Mouse (Mus musculus): ENCODE data around the gene Tfrc.

Gene Tfrc

GRCm38 (mm10) chr16:32644801-32645170 lies 36.1 kb downstream of the Tfrc start:
- CTCF ChIA-PET, result interaction anchor here (0.6 to 0.7 kb wide), 2 partner anchors 23 to 892 kb away, joined by 4 to 12 read pairs; no protein-coding TSS in a partner anchor

DNA sequence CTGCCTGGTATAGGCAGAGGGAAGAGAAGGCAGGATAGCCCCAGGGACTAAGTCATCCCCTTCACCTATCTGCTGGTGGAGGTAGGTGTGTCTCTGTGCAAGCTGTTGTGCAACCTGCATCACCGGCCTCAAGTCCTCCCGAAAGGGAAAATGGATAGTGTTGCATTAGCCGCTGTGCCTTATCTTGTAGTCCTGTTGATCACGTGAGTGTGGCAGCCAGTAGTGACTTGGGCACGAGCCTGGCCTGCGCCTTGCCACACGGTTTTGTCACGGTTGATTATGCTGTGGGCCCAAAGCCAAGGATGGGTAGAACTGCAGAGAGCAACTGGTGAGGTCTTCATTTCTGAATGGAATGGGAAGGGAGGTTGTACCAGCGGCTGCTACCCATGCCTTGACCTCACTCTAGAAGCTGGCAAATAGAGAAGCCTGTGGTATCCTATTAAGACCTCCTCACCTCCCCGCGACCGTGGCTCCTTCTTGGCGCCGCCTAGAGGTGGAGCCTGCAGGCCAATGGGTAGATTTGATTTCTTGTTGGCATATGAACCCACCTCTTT lies 36.7 kb downstream of the Tfrc start:
- CTCF ChIA-PET, result interaction anchor here (0.6 kb wide), 1 partner anchor 893 kb away, joined by 12 read pairs; no protein-coding TSS in a partner anchor

- CTCF ChIA-PET, result interaction anchor here (1.0 kb wide), 1 partner anchor 37 kb away, joined by 3 read pairs; no protein-coding TSS in a partner anchor
These were observed 37.3 kb downstream of the Tfrc start for GRCm38 (mm10) chr16:32646014-32646413.

GRCm38 (mm10) chr16:32647712-32648111 lies 39.0 kb downstream of the Tfrc start:
- CTCF ChIA-PET, result no interaction called here

GRCm38 (mm10) chr16:32650461-32650860 lies 41.7 kb downstream of the Tfrc start:
- CTCF ChIA-PET, result interaction anchor here (0.6 kb wide), 2 partner anchors 13 to 265 kb away, joined by 3 to 6 read pairs; no protein-coding TSS in a partner anchor

GRCm38 (mm10) chr16:32650974-32651618 lies 42.4 kb downstream of the Tfrc start:
- CTCF ChIA-PET, result no interaction called here

GRCm38 (mm10) chr16:32654071-32654733 lies 45.5 kb downstream of the Tfrc start:
- CTCF ChIA-PET, result interaction anchor here (0.6 kb wide), 2 partner anchors 22 to 29 kb away, joined by 3 read pairs; no protein-coding TSS in a partner anchor

DNA sequence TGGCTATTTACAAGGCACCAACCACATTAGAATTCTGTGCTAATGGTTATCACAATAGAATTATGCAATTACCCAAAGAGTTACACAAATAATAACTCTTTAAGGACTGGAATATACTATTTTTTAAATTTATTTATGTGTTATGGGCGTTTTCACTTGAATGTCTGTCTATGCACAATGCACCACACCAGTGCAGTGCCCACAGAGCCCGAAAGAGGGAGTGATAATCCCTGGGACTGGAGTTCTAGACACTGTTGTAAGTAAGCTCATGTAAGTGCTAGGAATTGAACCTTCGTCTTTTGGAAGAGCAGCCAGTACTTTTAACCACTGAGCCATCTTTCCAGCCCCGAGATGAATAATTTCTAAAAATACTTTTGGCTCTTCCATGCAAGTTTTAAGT lies 46.8 kb downstream of the Tfrc start:
- CTCF ChIA-PET, result no interaction called here

DNA sequence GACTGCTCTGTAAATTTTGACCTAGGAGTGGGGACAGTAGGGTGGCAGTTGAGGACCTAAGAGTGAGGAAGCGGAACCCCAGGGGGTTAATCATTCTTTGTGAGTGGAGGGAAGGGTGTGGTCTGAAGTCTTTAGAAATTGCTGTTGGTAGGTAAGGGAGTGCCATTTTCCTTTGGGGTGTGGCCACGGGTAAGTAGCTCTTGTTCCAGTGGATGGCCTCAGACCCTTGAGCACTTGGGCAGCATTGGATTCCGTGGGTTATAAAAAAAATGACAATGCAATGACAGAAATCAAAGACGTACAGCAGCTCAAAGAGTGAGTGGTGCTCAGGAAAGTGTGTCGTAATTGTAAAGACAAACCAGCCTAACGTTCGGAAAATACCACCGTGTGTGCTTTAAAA lies 47.6 kb downstream of the Tfrc start:
- CTCF ChIA-PET, result interaction anchor here (0.8 kb wide), 1 partner anchor 29 kb away, joined by 3 read pairs; no protein-coding TSS in a partner anchor

DNA sequence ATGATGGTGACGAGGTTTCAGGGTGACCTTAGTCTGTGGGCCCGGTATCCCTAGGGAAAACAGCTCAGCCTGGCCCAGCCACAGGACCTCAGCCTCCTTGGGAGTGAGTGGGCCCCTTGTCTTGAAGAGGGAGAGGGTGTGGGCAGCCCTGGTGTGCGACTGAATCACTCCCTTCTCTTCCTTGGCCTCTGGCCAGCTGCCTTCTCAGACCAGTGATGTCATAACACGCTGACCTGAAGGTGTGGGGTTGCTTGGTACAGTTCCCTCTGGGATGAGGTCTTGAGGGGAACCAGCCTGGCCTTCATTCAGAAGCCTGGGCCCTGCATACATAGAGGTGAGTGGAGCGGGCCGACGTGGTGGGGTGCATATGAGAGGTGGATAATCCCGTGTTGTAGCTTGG lies 48.1 kb downstream of the Tfrc start:
- CTCF ChIA-PET, result interaction anchor here (0.6 to 0.8 kb wide), 3 partner anchors 20 to 50 kb away, joined by 3 read pairs; no protein-coding TSS in a partner anchor

DNA sequence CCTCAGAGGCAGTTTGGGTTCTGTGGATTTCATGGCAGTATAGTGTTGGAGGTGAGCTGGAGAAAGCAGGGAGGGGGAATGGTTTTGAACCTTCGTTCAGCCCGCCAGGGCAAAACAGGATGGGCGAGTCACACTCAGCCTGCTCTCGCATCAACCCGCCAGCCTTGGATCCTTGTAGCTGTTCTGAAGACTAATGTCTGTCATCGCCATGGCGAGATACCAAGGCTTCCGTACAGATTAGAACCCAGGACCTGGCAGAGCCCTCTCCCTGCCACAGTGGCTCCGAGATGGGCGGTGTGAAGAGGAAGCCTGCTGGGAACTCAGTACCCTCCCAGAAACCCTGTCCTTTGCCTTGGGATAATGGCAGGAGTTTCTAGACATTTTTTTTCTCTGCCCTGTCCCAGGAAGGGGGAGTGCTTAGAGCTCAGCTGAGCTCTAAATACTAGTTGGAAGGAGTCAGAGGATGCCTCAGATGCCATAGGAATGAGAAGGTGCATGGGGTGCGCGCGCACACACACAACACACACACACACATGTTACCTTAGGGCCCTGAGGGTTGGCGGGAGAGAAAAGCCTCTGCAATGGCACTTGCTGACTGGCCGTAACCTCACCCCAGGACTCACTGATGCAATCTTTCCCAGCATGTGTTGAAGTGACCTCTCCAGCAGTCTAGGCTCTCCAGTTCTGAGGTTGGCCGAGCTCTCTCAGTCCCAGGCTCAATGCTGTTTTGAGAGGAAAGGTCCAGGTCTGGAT lies 49.0 kb downstream of the Tfrc start:
- CTCF ChIA-PET, result interaction anchor here (0.7 kb wide), 1 partner anchor 21 kb away, joined by 3 read pairs; no protein-coding TSS in a partner anchor

DNA sequence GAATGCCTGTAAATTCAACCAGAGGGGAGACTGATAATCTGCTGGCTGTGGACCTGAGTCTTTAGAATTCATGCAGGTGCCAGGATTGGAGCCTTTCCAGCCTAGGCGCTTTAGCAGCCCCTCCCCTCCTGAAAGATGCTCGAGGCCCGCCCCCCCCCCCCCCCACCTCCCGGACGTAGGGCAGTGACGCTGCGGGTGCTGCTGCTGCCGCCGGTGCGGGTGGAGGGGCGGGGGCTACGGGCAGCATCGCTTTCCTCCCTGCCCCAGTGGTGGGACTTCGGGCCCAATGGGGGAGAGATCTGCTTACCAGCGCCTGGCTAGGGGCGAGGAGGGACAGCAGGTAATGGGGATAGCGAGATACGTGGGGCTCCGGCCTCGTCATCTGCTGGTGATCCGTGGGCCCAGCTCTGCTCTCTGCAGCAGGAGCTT lies 50.0 kb downstream of the Tfrc start:
- CTCF ChIA-PET, result interaction anchor here (0.6 to 0.8 kb wide), 2 partner anchors 21 to 72 kb away, joined by 3 read pairs; no protein-coding TSS in a partner anchor

DNA sequence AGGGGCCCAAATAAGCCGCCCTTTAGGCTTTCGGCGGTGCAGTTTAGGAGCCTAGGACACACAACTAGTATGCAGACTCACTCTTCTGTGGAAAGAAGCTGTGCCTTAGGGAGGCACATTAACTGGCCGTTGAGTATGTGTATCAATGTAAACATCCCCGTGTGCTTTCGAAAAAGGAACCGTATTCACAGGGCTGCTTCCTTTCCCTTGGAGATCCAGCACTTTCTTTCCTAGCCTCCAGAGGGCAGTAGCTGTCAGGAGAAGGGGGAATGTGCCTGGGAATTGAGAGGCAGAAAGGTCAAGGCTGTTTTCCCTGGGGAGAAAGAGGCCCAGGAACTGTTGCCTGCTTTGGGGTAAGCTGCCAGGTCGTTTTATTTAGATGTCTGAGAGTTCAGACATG lies 50.7 kb downstream of the Tfrc start:
- CTCF ChIA-PET, result interaction anchor here (0.8 kb wide), 2 partner anchors 21 to 231 kb away, joined by 3 to 23 read pairs; no protein-coding TSS in a partner anchor

GRCm38 (mm10) chr16:32660095-32660494 lies 51.4 kb downstream of the Tfrc start:
- CTCF ChIA-PET, result no interaction called here

DNA sequence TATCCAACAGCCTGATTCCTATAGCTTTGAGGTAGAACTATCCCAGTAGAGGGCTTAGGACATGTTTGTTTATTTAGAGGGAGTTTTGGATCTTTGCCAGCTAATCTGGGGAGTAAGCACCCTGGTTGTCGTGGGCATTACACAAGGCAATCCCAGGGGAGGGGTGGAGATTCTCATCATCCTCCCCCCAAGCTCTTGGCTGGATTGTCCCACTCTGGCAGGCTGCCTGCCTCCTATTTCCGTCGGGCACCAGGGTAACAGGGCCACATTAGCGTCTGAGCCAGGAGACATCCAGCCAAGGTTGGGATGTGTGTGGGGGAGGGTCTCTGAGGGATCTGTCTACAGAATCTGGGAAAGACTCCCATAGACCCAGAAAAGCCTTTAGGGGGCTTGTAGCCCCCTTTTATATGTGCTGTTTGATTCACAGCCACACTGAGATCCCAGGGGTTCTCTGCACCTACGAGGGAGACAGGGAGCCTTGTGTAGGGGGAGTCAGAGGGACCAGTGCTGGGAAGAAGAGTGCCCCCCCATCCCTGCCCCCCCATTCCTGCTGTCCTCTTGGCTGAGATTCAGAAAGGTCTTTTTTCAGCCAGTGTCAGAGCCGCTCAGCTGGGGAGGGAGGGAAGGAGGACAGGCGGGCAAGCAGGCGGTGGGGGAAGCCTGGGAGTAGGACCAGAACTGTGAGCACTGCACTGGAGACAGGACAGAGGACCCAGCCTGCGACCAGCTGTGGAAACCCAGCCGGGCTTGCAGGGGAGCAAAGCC lies 52.0 kb downstream of the Tfrc start:
- CTCF ChIA-PET, result no interaction called here

GRCm38 (mm10) chr16:32661493-32661921 lies 52.8 kb downstream of the Tfrc start:
- CTCF ChIA-PET, result interaction anchor here (0.6 kb wide), 1 partner anchor 14 kb away, joined by 4 read pairs; no protein-coding TSS in a partner anchor

DNA sequence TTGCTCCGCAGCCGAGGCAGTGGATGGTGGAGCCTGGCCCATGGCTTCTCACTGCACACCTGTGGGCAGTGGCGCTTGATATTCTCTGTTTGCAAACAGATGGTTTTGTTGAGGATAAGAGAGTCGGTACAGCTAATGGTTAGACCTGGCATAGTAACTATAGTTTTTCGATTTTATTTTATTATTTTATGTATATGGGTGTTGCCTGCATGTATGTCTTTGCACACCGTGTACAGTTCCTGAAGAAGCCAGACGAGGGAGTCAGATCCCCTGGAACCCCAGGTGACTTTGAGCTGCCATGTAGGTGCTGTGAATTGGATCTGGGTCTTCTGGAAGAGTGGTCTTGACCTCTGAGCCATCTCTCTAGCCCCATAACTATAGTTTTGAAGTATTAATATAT lies 53.7 kb downstream of the Tfrc start:
- CTCF ChIA-PET, result interaction anchor here (0.6 kb wide), 1 partner anchor 15 kb away, joined by 4 read pairs; no protein-coding TSS in a partner anchor

GRCm38 (mm10) chr16:32663231-32663858 lies 54.6 kb downstream of the Tfrc start:
- CTCF ChIA-PET, result no interaction called here

GRCm38 (mm10) chr16:32664211-32664610 lies 55.5 kb downstream of the Tfrc start:
- CTCF ChIA-PET, result no interaction called here

All from spleen, embryonic (tissue).